Mouse (Mus musculus) embryonic stem cell, embryonic (primary cell): ENCODE results near the gene Dffb.
"Not testable (repeated sequence)": the region's sequence is repeated elsewhere in the genome, so short reads cannot be mapped to it uniquely, and the experiment has no call there.

Experiments used
- CTCF ChIA-PET, 4 experiments: fragments of 300-600 bp in 2 of 4; fragments of 350-600 bp in 2 of 4; sonication (Branson Sonifier 250); formaldehyde crosslinking; loops; one replicate each; lab custom pipeline; 2022; ENCODE audit warnings: inconsistent platforms in 2 of 4; lab: Charles Lee
- POLR2A ChIA-PET, 4 experiments: fragments of 300-600 bp in 2 of 4; fragments of 350-600 bp in 2 of 4; sonication (Branson Sonifier 250); formaldehyde crosslinking; loops; one replicate each; lab custom pipeline; 2022; ENCODE audit warnings: antibody characterized with exemption in 4 of 4, inconsistent platforms in 1 of 4; lab: Charles Lee

Gene Dffb

DNA sequence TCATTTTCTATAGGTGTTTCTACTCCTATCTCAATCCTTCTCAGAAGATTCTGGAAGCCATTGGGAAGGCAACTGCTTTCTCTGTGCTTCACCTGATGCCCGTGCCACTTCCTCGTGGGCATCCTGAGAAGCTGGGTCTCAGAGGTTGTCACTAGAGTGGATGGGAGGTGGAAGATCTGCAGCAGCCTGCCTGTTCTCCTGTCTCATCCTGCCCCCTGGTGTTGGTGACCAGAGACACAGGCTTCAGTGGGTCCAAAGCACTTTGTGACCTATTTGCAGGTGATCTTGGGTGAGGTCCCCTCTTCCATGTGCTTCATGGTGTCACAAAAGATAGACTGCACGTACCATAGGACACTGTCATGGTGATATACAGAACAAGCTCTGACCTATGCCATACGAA lies 31.7 kb downstream of the Dffb start:
- CTCF ChIA-PET, result interaction anchor here in 1 of 4 experiments (1.2 kb wide), 1 partner anchor 459 kb away, joined by 4 read pairs; no protein-coding TSS in a partner anchor

GRCm38 (mm10) chr4:153929921-153930320 lies 45.0 kb downstream of the Dffb start:
- ChIA-PET POLR2A (interaction anchor here in 1 of 4 experiments (1.1 to 1.3 kb wide), 2 partner anchors 12 to 231 kb away, joined by 3 read pairs; partner anchors contain the start of gene Tprgl), CTCF (no interaction called here)

More for the DNA sequence above, 31.7 kb downstream of the Dffb start:
- POLR2A ChIA-PET, result interaction anchor here in 1 of 4 experiments (0.6 to 0.7 kb wide), 2 partner anchors 19 to 413 kb away, joined by 3 read pairs; no protein-coding TSS in a partner anchor

- CTCF ChIA-PET, result no interaction called here
- POLR2A ChIA-PET, result interaction anchor here in 2 of 4 experiments (0.6 to 1.3 kb wide), 2 partner anchors 13 to 317 kb away, joined by 3 read pairs; no protein-coding TSS in a partner anchor
Measured at GRCm38 (mm10) chr4:153929425-153929824, 45.5 kb downstream of the Dffb start.

DNA sequence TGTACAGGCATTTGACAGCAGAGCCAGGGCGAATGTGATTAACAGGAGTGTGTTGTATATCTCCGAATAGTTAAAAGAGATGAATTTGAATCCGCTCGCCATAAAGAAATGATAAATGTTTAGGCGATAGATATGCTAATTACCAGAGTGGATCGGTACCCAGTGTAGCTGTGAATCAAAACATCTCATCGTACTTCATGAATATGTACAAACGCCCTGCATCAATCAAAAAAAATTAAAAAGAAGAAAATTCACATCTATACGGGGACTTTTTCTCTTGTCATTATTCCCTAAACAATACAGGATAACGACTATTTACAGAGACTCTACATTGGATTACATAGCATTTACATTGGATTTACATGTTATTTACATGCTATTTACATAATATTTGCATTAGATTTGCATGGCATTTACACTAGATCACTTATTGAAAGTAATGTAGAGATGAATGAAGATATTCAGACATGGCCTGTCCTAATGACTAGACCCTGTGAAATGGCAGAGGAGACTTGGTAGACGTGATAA lies 46.1 kb downstream of the Dffb start:
- POLR2A ChIA-PET, result interaction anchor here in 3 of 4 experiments (0.5 to 1.3 kb wide), 4 partner anchors 14 to 332 kb away, joined by 3 read pairs; no protein-coding TSS in a partner anchor
- CTCF ChIA-PET, result no interaction called here

DNA sequence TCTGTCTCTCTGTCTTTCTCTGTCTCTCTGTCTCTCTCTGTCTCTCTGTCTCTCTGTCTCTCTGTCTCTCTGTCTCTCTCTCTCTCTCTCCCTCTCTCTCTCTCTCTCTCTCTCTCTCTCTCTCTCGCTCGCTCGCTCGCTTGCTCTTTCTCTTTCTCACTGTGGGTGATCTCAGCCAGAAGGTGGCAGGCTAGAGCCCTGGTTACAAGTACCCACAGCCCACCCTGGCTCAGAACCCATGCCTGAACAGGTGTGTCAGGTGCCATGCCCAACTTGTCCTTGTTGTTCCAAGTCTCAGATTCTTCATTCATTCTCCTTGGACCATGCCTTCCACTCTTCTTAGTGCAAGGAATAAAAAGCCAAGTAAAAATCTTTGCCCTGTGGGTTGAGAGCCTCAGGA lies 52.8 kb downstream of the Dffb start:
- CTCF ChIA-PET, POLR2A ChIA-PET: not testable (repeated sequence)

DNA sequence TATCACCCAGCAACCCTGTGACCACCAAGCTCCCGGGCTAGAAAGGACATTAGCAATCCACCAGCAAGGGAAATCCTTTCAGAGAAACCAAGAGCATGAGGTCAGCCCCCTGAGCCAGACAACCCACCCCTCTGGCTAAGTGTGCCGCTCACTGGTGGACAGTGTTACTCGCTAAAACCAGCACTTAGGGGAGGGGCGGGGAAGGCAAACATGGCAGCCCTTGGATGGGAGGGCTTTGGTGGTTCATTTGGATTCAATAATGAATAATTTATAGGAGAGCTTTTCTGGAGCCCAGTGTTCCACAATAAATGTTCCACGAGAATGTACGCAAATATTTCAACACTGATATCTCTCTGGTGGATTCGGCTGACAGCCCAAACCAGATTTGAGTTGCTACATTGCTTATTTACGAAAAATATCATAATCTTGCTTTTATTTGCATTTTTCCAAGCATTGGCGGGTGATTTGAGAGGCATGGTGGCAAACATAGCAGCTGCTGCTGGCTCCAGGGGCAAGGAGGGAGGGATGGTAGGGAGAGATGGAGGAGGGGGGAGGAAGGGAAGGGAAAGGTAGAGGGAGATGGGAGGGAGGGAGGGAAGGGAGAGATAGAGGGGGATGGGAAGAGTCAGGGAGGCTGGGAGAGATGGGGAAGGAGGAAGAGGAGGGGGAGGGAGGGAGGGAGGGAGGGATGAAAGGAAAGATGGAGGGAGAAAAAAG lies 54.3 kb downstream of the Dffb start:
- ChIA-PET POLR2A (no interaction called here), CTCF (no interaction called here)

- POLR2A ChIA-PET, result no interaction called here
- CTCF ChIA-PET, result no interaction called here
Measured at GRCm38 (mm10) chr4:153917773-153918500, 57.0 kb downstream of the Dffb start.
